Mouse (Mus musculus): ENCODE results near the gene Snap91.
A peak's percentile ranks its signal among the peaks of the same experiment; 100 is the strongest.

The Snap91 gene

DNA sequence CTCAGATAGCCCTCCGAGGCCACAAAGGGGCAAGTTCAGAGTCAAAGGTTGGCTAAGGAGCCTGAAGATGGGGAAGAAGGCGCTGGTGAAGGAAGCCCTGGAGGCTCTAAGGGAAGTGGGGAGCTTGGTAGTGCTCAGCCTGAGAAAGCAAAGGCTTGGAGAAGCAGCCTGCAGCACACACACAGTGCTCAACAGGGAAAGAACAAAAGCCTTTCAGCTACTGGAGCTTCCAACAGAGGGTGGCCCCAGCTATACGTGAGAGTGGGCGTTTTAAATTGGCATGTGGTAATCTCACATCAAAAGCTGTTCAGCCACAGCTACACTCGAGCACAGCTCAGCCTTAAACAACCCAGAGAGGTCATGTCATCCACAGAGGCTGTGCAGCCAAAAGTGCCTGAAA lies 67.1 kb downstream of the Snap91 start:
- no peak for DNase-seq (ENCODE audit: low read depth)

DNA sequence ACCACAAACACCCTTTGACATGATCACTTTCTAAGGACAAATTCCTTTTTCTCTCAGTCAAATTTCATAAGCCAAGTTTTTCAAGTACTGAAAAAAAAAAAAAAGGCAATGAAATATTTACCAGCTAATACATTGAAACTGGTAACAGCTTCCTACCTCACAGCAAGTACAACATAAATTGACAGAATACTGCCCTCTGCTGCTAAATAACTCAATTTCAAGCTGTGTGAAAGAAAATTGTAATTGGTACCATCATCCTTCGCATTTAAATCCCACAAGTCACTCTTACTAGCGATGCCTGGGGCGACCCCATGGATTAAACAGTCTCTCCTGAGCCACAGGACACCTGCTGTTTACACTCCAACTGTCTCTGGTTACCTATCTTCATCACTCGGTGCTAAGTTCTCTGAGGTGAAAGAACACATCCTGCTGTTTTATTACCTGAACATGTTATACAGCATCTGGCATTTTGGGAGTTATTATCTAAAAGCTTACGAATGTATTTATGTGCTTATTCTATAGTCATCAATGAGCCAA lies 69.7 kb downstream of the Snap91 start:
- DNase-seq (ENCODE audit: low read depth) = no peak

DNA sequence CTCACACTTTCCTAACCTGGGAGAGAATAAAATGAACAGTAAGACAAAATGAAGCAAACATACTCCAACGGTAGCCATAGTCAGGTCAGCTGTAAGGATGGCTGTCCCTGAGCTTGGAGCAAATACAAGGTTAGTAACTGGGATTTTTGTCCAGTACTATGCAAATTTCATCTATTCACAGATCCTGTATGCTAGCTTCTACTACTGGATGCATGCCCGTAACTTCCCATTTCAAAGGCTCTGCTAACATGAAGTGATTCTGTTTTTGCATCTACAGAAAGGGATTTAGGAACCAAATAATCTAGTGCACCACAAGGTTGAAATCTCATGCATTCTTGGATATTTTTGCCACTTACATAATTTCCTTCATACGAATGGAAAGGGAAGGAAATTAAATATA lies 70.2 kb downstream of the Snap91 start:
- DNase-seq (ENCODE audit: low read depth) = no peak

DNA sequence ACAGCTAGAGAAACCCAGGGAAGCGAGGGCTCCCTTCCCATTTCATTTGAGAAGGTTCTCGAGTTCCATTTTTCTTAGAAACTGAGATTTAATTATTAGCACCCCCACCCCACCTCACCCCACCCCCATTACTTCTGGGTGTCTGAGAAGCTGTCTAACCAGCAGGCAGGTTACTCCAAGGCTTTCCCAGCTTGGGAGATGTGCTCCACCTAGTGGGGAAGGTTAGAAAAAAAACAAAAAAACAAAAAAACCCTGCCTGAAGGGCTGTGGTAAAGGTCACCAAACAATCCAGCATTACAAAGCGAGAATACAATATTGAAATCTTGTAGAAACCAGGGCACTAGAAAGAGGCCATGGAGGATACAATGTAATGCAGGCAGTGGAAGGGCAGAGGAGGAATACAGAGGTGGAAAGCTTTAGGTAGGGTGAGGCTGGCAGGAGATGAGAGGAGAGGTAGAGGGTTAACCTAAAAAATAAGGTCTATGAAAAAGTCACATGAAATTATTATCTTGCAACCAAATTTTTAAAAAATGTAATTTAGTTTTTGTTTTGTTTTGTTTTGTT lies 79.8 kb downstream of the Snap91 start:
- DNase-seq (ENCODE audit: low read depth) = peak; percentile 6

DNA sequence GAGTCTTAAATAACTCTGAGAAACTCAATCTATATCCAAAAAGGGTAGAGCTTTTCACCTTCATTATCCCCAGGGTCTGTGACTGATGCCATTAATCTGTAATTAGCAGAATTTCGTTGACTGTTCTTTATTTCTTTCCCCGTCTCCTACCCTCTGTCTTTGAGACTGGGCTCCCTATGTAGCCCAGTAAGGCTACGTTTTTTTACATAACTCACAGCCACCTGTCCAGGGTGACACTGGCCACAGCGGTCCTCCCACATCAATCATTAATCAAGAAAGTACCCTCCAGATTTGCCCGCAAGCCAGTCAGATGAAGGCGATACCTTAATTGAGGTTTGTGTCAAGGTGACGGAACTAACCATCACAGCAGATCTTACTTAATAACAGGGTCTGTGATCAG lies 81.4 kb downstream of the Snap91 start:
- DNase-seq (ENCODE audit: low read depth) = no peak

DNA sequence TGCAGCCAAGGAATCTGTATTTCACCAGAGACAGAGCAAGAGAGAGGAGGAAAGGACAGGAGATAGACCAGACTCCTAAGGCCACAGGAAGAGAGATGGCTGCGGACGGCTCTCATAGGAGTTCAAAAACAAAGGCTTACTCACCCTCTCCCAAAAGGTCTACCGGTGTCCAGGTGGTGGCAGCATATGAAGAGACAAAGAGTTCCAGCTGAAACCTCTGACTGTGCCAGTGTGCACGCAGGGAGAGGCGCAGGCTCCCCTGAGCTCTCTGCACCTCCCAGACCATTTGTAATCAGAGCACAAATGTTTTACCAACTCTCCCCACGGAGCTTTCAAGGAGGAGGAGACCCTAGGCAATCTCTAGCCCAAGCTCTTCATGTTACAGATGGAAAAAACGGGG lies 81.8 kb downstream of the Snap91 start:
- no peak for DNase-seq (ENCODE audit: low read depth)

DNA sequence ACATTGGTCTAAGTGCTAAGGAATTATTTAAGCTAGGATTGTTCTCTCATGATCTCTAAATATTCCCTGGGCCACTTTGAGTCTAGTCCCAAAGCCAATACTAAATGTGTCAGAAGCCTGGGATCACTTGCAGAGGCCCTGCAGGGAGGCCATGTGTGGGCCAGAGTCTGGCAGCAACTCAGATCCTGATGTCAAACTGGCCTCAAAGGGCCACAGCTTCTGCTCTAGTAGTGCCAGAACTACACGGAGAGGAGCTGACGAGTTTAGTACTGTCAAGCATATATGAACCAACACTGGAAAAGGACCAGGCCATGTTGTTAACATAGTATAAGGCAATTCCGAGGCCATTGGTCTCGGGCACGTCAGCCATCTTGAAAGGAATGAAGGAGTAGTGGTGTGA lies 82.3 kb downstream of the Snap91 start:
- DNase-seq (ENCODE audit: low read depth) = no peak

DNA sequence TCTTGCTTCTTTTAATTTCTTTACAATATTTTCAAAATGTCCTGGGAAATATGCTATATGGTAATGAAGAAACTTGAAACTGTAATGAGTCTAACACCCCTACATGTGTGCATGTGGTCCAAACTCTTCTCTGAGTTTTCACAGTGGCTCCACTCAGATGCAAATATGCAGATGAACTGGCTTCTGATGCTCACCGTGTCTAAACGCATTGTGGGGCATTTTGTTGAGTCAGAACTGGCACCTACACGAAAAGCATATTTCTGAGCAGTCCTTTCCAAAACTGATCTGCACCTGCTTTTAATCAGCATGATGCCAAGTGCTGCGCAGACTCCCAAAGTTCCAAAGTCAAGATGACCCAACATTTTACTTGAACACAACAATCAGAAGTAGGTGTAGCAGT lies 82.9 kb downstream of the Snap91 start:
- no peak for DNase-seq (ENCODE audit: low read depth)

DNA sequence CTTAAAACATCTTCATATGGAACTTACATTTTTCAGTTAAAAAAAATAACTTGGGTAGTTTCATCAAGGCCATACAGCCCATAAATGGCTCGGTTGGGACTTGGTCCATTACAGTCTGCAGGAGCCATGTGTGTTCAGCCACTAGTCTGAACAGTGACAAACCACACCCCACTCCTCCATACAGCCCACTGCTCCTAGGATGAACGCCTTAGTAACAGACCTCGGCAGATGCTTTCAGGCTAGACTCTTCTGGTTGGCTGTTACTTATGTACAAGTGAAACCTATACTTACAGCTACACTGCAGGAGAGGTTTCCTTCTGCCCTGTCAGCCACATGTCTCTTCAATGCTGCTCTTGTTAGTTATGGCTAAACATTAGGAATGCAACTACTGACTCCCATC lies 85.2 kb downstream of the Snap91 start:
- no peak for DNase-seq (ENCODE audit: low read depth)

DNA sequence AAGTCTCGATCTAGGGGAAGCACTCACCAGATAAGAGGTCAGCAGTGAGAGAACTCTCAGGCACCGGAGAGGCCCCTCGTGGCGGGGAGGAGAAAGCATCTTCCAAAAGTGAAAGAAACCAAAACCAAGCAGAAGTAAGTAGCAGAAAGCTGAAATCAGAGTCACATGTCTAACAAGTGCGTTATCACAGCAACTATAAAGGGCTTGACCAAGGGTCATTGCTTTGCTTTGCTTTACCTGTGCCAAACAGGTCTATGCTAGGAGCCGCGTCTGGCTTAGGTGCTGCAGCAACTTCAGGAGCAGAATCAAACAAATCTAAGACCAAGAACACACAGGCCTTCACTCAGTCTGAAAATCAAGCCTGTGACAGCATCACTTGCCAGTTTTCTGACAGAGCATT lies 88.5 kb downstream of the Snap91 start:
- DNase-seq (ENCODE audit: low read depth) = no peak

DNA sequence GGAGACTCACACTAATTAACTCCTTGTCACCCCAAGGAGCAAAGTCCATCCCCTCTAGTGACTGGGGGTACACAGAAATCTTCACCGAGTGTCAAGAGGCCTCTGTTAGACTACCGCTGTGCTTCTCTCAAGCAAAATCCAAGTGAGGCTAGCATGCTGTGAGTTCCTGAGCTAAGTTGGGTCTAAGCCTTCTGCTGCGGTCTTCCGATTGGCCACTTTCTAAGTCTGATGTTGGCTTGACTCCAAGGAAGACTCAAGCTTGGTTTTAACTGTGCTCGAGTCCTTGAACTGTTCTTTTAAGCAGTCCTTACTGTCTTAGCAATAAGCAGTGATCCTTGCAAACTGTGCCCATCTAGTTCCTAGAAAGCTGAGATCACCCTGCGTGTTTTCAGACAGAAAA lies 91.3 kb downstream of the Snap91 start:
- DNase-seq (ENCODE audit: low read depth) = no peak

DNA sequence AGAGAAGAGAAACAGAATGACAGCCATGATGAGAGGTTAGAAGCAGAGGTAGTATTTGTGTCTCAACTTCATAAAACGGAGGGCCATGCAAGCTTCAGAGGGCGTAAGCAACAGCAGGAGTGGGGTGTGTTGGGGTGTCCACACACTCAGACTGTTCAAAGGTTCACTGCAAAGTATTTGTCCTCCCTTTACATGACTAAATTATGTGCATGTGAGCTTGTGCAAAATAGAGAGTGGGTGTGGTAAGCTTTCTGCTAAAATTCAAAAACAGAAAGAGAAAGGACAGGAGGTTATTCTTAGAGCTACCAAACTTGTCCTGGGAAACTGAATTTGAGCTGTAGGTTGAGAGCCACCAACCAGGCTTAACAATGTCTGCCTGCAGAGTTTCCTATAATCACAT lies 97.6 kb downstream of the Snap91 start:
- DNase-seq (ENCODE audit: low read depth) = no peak

DNA sequence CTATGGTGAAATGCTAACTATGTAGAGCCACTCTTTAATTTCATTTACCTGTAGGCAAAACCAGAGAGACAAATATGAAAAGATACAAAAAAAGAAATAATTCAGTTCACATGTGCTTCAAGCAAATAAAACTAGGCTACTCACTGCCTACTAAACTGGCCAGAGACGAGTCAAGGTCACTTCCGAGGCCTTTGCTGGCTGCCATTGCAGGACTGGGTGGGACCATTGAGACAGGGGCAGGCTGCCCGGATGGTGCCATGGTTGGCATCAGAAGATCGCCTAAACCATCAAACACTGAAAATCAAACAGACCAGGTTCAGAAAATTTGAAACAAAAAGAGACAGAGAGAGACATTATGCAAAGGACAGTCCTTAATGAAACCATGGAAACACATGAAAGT lies 99.0 kb downstream of the Snap91 start:
- no peak for DNase-seq (ENCODE audit: low read depth)

DNA sequence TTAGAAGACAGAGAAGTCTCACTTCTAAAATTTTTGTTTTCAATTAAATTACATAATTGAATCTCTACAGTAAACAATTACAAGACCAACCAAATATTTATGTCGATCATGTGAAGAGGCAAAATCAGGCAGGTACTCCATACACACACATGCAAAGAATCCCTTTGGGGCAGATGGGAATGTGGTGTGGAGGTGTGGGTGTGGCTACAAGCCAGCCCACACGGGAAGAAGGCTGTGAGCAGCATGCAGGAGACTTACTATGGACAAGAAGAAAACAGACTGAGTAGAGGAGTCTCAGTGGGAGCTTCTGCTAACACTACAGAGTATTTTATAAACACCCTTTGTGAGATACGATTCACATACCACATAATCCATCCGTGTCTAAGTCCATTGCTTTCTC lies 102.2 kb downstream of the Snap91 start:
- DNase-seq (ENCODE audit: low read depth) = no peak

DNA sequence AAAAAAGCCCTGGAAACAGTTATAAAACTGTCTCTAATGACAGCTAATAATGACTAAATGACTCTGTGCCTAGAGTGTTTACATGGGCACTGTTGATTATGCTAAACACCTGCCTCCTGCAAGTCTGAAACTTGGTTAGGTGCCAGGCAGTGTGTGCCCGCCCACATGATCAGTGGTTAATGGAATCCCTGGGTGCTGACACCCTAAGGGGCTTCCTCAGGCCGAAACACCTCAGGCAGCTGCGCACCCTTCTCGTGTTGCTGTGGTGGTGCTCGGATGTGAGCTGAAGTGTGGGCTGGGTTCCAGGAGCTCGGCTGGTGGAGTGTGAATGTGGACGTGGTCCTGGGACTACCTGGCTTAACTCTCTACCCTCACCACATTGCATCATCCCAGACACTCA lies 103.1 kb downstream of the Snap91 start:
- DNase-seq (ENCODE audit: low read depth) = no peak

DNA sequence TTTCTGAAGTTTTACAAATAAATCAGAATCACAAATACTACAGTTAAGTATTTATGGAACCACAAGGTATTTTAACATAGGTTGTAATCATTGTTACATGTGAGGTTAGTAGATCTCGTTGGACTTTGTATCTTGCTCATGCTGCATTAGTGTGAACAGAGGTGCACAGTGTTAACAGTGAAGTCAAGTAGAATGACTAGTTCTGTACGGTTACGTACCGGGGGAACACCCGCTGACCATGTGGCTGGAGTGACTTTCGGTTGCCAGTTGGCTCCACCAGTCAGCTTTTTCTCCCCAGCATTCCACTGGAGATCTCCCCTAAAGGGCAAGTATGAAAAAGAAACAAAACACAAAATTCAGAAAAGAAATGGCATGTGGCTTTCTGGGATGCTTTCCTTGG lies 105.1 kb downstream of the Snap91 start:
- no peak for DNase-seq (ENCODE audit: low read depth)

DNA sequence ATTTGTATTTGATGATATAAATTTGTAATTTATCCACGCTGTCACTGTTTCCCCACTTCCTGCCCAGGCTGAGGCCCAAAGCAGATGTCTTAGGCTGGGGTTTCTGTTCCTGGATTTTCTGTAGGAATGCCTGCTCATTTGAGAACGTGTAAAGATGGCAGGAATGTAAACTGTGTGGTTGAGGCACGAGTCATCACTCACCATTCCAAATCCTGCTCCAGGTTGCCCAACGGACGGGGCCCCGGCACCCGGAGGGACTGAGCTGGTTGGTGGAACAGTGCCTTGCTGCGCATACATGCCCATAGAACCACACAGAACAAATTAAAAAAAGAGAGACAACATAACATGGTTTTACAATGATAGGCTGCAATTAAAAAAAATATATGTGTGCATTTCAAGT lies 106.5 kb downstream of the Snap91 start:
- DNase-seq (ENCODE audit: low read depth) = no peak

DNA sequence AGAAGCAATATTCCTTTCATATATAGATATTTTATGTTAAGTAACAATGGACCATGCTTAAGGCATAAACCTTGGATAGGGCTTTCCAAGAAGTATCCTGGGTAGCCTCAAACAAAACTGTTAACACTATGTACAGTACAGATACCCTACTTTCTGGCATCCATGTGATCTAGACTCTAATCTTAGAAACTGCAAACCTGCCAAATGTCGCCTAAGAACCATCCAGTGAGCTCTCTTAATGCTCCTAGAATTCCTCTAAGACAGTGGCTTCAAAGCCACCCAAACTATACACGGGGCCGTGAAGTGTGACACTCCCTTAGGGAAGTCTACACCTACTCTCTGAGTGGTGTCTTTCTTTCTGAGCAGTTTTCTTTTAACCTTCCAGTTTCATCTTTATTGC lies 107.6 kb downstream of the Snap91 start:
- no peak for DNase-seq (ENCODE audit: low read depth)

DNA sequence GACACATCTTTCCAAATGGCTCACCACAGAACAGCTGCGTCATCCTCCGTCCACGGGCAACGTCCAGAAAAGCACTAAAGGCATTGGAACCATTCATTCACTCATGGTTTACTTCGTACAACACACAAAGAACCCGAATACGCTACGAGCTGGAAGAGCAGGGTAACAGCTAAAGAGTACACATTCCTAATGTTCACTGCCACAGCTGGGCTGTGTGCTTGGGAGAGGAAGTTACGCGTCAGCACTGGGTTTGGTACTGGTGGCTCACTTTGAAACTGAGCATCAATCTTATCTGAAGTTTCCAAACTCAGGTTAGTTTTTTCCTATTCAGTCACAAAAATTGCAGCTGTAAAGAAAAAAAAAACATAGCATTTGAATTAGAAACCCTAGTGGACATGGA lies 113.5 kb downstream of the Snap91 start:
- no peak for DNase-seq (ENCODE audit: low read depth)

DNA sequence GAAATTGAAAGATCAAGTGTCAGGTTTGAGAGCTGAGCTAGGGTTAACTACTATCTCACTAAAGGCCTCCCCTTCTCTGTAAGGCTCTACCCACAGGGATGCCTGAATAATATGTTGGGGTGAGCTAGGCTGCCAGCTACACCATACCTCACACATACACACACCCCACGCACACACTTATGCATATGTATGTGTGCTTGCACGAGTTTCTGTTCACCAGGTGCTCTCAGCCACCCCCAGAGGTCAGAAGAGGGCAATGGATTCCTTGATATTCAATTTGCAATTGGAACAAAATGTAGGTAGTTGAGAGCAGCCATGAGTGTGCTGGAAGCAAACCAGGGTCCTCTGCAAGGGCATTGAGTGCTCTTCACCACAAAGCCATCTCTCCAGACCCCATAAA lies 116.5 kb downstream of the Snap91 start:
- no peak for DNase-seq (ENCODE audit: low read depth)

DNA sequence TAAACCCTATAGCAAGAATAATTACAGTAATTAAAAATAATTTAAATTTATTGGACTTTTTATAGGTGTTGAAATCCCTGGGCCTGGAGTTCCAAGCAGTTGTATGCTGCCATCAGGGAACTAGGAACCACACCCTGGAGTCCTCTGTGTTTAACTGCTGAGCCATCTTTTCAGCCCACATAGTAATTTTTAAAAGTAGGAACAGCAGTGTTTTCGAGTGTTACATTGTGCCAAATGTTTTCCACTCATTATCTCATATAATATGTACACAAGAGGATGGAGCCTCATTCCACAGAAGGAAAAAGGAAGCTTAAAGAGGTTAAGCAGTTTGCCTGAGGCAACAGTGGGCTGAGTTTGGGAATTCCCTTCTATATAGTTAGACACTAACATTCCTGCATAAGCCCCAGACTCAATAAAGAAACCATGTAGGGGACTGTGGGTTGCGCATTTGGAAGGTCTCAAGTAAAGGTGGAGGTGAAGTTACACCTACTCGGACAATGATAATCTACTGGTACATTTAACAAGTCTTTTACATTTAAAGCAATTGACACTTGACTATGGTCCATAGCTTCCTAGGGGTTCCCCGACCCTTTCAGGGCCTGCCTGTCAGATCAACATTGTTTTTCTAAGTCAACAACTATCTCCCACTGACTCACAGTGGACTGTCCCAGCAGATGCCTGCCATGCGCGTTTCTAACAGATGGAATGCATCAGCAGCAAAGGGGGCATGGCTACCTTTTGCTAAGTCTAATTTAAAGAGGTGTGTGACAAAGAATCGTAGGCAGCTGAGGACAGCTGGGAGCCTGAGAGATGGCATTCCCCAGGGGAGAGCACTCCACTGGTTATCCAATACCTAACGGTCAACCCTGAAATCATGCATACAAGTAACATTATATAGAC lies 117.7 kb downstream of the Snap91 start:
- DNase-seq (ENCODE audit: low read depth) = no peak

DNA sequence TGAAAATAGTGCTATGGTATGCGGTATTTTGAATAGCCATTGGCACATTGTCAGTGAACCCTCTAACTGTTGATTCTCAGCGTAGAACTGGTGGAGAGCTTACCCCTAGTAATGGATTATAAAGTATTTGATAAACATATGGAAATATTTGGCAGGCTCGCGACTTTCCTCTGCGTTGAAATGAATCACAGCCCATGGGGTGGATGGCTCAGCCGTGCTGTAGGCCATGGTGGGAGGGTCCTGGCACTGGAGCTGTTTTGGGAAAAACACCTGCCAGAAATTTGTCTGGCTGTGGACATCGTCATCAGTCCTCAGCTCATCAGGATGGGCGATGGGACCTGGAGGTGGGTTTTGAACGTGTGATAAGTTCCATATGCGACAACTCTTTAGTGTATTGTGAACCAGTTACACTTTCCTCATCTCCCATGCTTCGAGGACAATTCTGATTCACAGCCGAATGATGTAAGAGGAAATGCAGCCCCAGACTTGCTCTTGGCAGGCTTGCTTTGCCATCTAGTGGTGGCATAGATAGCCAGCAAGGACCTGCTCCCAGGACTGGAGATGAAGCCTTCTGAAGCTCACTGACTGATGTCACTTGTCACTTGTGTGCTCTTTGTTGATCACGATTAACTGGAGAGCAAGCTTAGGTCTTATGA lies 134.4 kb downstream of the Snap91 start:
- DNase-seq (ENCODE audit: low read depth) = peak; percentile 25

DNA sequence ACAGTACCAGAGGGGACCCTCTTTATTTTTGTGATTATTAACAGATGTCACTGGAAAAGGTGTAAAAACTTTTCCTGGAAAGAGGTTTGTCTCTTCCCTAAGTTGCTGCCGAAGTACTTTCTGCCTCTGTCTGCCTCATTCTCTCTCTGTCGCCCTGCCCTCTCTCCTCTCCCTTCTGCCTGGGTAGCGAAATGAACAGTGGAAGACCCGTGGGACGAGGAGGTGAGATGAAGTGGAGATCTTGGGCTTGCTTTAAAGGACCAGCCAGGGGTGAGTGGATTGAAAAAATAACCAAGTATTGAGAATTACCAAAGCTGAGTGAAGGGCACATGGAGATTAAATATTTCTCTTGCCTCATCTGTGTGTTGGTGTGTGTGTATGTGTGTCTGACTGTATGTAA lies 136.4 kb downstream of the Snap91 start:
- no peak for DNase-seq (ENCODE audit: low read depth)

Measured in c-Kit-positive CD71-negative TER-119-negative erythroid progenitor cells, embryonic 14.5 days (primary cell).